Mouse (Mus musculus): ENCODE results near the gene Gm10722.
A peak's percentile ranks its signal among the peaks of the same experiment; 100 is the strongest.
"Not testable (repeated sequence)": the region's sequence is repeated elsewhere in the genome, so short reads cannot be mapped to it uniquely, and the experiment has no call there.

Gm10722 gene

DNA sequence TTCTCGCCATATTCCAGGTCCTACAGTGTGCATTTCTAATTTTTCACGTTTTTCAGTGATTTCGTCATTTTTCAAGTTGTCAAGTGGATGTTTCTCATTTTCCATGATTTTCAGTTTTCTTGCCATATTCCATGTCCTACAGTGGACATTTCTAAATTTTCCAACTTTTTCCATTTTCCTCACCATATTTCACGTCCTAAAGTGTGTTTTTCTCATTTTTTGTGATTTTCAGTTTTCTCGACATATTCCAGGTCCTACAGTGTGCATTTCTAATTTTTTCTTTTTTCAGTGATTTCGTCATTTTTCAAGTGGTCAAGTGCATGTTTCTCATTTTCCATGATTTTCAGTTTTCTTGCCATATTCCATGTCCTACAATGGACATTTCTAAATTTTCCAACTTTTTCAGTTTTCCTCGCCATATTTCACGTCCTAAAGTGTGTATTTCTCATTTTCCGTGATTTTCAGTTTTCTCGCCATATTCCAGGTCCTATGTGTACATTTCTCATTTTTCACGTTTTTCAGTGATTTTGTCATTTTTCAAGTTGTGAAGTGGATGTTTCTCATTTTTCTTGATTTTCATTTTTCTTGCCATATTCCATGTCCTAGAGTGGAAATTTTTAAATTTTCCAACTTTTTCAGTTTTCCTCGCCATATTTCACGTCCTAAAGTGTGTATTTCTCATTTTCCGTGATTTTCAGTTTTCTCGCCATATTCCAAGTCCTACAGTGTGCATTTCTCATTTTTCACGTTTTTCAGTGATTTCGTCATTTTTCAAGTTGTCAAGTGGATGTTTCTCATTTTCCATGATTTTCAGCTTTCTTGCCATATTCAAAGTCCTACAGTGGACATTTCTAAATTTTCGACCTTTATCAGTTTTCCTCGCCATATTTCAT lies 19.4 kb downstream of the Gm10722 start:
- not testable (repeated sequence) for H3K36me3 ChIP-seq (ENCODE audit: control insufficient read depth, insufficient read depth, low read length, poor library complexity, severe bottlenecking); DNase-seq (ENCODE audit: low read depth, low spot score); H3K27me3 ChIP-seq (ENCODE audit: control insufficient read depth, insufficient read depth, low read length, poor library complexity, severe bottlenecking)

GRCm38 (mm10) chr9:3022316-3023008 lies 21.7 kb downstream of the Gm10722 start:
- H3K27me3 ChIP-seq (ENCODE audit: control insufficient read depth, insufficient read depth, low read length, poor library complexity, severe bottlenecking); H3K36me3 ChIP-seq (ENCODE audit: control insufficient read depth, insufficient read depth, low read length, poor library complexity, severe bottlenecking): not testable (repeated sequence)
- DNase-seq (ENCODE audit: low read depth, low spot score), result peak; percentile 41

GRCm38 (mm10) chr9:3023312-3023984 lies 22.7 kb downstream of the Gm10722 start, which contains the start of gene Gm10718:
Gm10718 (plus strand) TSS chr9:3023547.
- DNase-seq (ENCODE audit: low read depth, low spot score), result not testable (repeated sequence)

GRCm38 (mm10) chr9:3023985-3024648 lies 23.4 kb downstream of the Gm10722 start:
- H3K36me3 ChIP-seq (ENCODE audit: control insufficient read depth, insufficient read depth, low read length, poor library complexity, severe bottlenecking); H3K27me3 ChIP-seq (ENCODE audit: control insufficient read depth, insufficient read depth, low read length, poor library complexity, severe bottlenecking); DNase-seq (ENCODE audit: low read depth, low spot score): not testable (repeated sequence)

More at GRCm38 (mm10) chr9:3023312-3023984, 22.7 kb downstream of the Gm10722 start, which contains the start of gene Gm10718:
- not testable (repeated sequence) for H3K27me3 ChIP-seq (ENCODE audit: control insufficient read depth, insufficient read depth, low read length, poor library complexity, severe bottlenecking); H3K36me3 ChIP-seq (ENCODE audit: control insufficient read depth, insufficient read depth, low read length, poor library complexity, severe bottlenecking)

GRCm38 (mm10) chr9:3024912-3025467 lies 24.3 kb downstream of the Gm10722 start, which contains the start of gene Gm10717:
Gm10717 (plus strand) TSS chr9:3025417.
- DNase-seq (ENCODE audit: low read depth, low spot score); H3K36me3 ChIP-seq (ENCODE audit: control insufficient read depth, insufficient read depth, low read length, poor library complexity, severe bottlenecking); H3K27me3 ChIP-seq (ENCODE audit: control insufficient read depth, insufficient read depth, low read length, poor library complexity, severe bottlenecking): not testable (repeated sequence)

DNA sequence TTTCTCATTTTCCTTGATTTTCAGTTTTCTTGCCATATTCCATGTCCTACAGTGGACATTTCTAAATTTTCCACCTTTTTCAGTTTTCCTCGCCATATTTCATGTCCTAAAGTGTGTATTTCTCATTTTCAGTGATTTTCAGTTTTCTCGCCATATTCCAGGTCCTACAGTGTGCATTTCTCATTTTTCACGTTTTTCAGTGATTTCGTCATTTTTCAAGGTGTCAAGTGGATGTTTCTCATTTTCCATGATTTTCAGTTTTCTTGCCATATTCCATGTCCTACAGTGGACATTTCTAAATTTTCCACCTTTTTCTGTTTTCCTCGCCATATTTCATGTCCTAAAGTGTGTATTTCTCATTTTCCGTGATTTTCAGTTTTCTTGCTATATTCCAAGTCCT lies 24.9 kb downstream of the Gm10722 start:
- H3K36me3 ChIP-seq (ENCODE audit: control insufficient read depth, insufficient read depth, low read length, poor library complexity, severe bottlenecking); DNase-seq (ENCODE audit: low read depth, low spot score); H3K27me3 ChIP-seq (ENCODE audit: control insufficient read depth, insufficient read depth, low read length, poor library complexity, severe bottlenecking): not testable (repeated sequence)

DNA sequence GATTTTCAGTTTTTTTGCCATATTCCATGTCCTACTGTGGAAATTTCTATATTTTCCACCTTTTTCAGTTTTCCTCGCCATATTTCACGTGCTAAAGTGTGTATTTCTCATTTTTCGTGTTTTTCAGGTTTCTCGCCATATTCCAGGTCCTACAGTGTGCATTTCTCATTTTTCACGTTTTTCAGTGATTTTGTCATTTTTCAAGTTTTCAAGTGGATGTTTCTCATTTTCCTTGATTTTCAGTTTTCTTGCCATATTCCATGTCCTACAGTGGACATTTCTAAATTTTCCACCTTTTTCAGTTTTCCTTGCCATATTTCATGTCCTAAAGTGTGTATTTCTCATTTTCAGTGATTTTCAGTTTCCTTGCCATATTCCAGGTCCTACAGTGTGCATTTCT lies 25.4 kb downstream of the Gm10722 start:
- not testable (repeated sequence) for H3K36me3 ChIP-seq (ENCODE audit: control insufficient read depth, insufficient read depth, low read length, poor library complexity, severe bottlenecking); DNase-seq (ENCODE audit: low read depth, low spot score); H3K27me3 ChIP-seq (ENCODE audit: control insufficient read depth, insufficient read depth, low read length, poor library complexity, severe bottlenecking)

DNA sequence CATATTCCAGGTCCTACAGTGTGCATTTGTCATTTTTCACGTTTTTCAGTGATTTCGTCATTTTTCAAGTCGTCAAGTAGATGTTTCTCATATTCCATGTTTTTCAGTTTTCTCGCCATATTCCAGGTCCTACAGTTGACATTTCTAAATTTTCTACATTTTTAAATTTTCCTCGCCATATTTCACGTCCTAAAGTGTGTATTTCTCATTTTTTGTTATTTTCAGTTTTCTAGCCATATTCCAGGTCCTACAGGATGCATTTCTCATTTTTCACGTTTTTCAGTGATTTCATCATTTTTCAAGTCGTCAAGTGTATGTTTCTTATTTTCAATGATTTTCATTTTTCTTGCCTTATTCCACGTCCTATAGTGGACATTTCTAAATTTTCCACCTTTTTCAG lies 26.0 kb downstream of the Gm10722 start:
- not testable (repeated sequence) for DNase-seq (ENCODE audit: low read depth, low spot score); H3K36me3 ChIP-seq (ENCODE audit: control insufficient read depth, insufficient read depth, low read length, poor library complexity, severe bottlenecking); H3K27me3 ChIP-seq (ENCODE audit: control insufficient read depth, insufficient read depth, low read length, poor library complexity, severe bottlenecking)

DNA sequence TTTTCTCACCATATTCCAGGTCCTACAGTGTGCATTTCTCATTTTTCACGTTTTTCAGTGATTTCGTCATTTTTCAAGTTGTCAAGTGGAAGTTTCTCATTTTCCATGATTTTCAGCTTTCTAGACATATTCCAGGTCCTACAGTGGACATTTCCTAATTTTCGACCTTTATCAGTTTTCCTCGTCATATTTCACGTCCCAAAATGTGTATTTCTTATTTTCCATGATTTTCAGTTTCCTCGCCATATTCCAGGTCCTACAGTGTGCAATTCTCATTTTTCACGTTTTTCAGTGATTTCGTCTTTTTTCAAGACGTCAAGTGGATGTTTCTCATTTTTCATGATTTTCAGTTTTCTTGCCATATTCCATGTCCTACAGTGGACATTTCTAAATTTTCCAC lies 26.5 kb downstream of the Gm10722 start:
- H3K36me3 ChIP-seq (ENCODE audit: control insufficient read depth, insufficient read depth, low read length, poor library complexity, severe bottlenecking); H3K27me3 ChIP-seq (ENCODE audit: control insufficient read depth, insufficient read depth, low read length, poor library complexity, severe bottlenecking): not testable (repeated sequence)
- peak; percentile 58 for DNase-seq (ENCODE audit: low read depth, low spot score)

GRCm38 (mm10) chr9:3029276-3030000 lies 28.7 kb downstream of the Gm10722 start:
- not testable (repeated sequence) for DNase-seq (ENCODE audit: low read depth, low spot score); H3K27me3 ChIP-seq (ENCODE audit: control insufficient read depth, insufficient read depth, low read length, poor library complexity, severe bottlenecking); H3K36me3 ChIP-seq (ENCODE audit: control insufficient read depth, insufficient read depth, low read length, poor library complexity, severe bottlenecking)

DNA sequence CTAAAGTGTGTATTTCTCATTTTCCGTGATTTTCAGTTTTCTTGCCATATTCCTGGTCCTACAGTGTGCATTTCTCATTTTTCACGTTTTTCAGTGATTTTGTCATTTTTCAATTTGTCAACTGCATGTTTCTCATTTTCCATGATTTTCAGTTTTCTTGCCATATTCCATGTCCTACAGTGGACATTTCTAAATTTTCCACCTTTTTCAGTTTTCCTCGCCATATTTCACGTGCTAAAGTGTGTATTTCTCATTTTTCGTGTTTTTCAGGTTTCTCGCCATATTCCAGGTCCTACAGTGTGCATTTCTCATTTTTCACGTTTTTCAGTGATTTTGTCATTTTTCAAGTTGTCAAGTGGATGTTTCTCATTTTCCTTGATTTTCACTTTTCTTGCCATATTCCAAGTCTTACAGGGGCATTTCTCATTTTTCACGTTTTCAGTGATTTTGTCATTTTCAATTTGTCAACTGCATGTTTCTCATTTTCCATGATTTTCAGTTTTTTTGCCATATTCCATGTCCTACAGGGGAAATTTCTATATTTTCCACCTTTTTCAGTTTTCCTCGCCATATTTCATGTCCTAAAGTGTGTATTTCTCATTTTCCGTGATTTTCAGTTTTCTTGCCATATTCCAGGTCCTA lies 30.1 kb downstream of the Gm10722 start:
- not testable (repeated sequence) for H3K27me3 ChIP-seq (ENCODE audit: control insufficient read depth, insufficient read depth, low read length, poor library complexity, severe bottlenecking); H3K36me3 ChIP-seq (ENCODE audit: control insufficient read depth, insufficient read depth, low read length, poor library complexity, severe bottlenecking)
- DNase-seq (ENCODE audit: low read depth, low spot score), result peak; percentile 86

DNA sequence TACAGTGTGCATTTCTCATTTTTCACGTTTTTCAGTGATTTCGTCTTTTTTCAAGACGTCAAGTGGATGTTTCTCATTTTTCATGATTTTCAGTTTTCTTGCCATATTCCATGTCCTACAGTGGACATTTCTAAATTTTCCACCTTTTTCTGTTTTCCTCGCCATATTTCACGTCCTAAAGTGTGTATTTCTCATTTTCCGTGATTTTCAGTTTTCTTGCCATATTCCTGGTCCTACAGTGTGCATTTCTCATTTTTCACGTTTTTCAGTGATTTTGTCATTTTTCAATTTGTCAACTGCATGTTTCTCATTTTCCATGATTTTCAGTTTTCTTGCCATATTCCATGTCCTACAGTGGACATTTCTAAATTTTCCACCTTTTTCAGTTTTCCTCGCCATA lies 33.6 kb downstream of the Gm10722 start, which contains the start of gene Gm17535:
Gene Gm17535, plus strand, starts transcription at position 301 of the 400 bp plus-strand sequence.
- DNase-seq (ENCODE audit: low read depth, low spot score); H3K36me3 ChIP-seq (ENCODE audit: control insufficient read depth, insufficient read depth, low read length, poor library complexity, severe bottlenecking); H3K27me3 ChIP-seq (ENCODE audit: control insufficient read depth, insufficient read depth, low read length, poor library complexity, severe bottlenecking): not testable (repeated sequence)

DNA sequence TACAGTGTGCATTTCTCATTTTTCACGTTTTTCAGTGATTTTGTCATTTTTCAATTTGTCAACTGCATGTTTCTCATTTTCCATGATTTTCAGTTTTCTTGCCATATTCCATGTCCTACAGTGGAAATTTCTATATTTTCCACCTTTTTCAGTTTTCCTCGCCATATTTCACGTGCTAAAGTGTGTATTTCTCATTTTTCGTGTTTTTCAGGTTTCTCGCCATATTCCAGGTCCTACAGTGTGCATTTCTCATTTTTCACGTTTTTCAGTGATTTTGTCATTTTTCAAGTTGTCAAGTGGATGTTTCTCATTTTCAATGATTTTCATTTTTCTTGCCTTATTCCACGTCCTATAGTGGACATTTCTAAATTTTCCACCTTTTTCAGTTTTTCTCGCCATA lies 35.9 kb downstream of the Gm10722 start, which contains the start of gene Gm10715:
Gene Gm10715, plus strand, starts transcription at position 301 of the 400 bp plus-strand sequence.
- not testable (repeated sequence) for DNase-seq (ENCODE audit: low read depth, low spot score); H3K27me3 ChIP-seq (ENCODE audit: control insufficient read depth, insufficient read depth, low read length, poor library complexity, severe bottlenecking)

More for the DNA sequence above, 35.9 kb downstream of the Gm10722 start, which contains the start of gene Gm10715:
- H3K36me3 ChIP-seq (ENCODE audit: control insufficient read depth, insufficient read depth, low read length, poor library complexity, severe bottlenecking), result not testable (repeated sequence)
